Mouse (Mus musculus): ENCODE data around the gene Stpg2.
"Not testable (repeated sequence)": the region's sequence is repeated elsewhere in the genome, so short reads cannot be mapped to it uniquely, and the experiment has no call there.

Gene Stpg2

GRCm38 (mm10) chr3:139442170-139442569 lies 236.7 kb downstream of the Stpg2 start:
- no peak for DNase-seq

GRCm38 (mm10) chr3:139495939-139496338 lies 290.4 kb downstream of the Stpg2 start:
- DNase-seq: no peak

- no peak for DNase-seq
Observed at GRCm38 (mm10) chr3:139502216-139502615, 296.7 kb downstream of the Stpg2 start.

GRCm38 (mm10) chr3:139509275-139509985 lies 303.9 kb downstream of the Stpg2 start:
- DNase-seq: peak; percentile 68 to 75

- DNase-seq: peak; percentile 43 to 59
Observed at GRCm38 (mm10) chr3:139578496-139578895, 373.0 kb downstream of the Stpg2 start.

- DNase-seq: no peak
Observed at GRCm38 (mm10) chr3:139581298-139581697, 375.8 kb downstream of the Stpg2 start.

GRCm38 (mm10) chr3:139599508-139599907 lies 394.0 kb downstream of the Stpg2 start:
- DNase-seq: no peak

- not testable (repeated sequence) for DNase-seq
Observed at GRCm38 (mm10) chr3:139608267-139608666, 402.8 kb downstream of the Stpg2 start.

- DNase-seq: no peak
Observed at GRCm38 (mm10) chr3:139614641-139615040, 409.1 kb downstream of the Stpg2 start.

GRCm38 (mm10) chr3:139615791-139616190 lies 410.3 kb downstream of the Stpg2 start:
- DNase-seq: no peak

- no peak for DNase-seq
Observed at GRCm38 (mm10) chr3:139637887-139638286, 432.4 kb downstream of the Stpg2 start.

GRCm38 (mm10) chr3:139651505-139651904 lies 446.0 kb downstream of the Stpg2 start:
- DNase-seq: no peak

- no peak for DNase-seq
Observed at GRCm38 (mm10) chr3:139659416-139659815, 453.9 kb downstream of the Stpg2 start.

- DNase-seq: no peak
Observed at GRCm38 (mm10) chr3:139662241-139662640, 456.7 kb downstream of the Stpg2 start.

GRCm38 (mm10) chr3:139663712-139664245 lies 458.3 kb downstream of the Stpg2 start:
- no peak for DNase-seq

GRCm38 (mm10) chr3:139665047-139665446 lies 459.6 kb downstream of the Stpg2 start:
- DNase-seq: no peak

GRCm38 (mm10) chr3:139676192-139676591 lies 470.7 kb downstream of the Stpg2 start:
- DNase-seq: no peak

- peak; percentile 16 to 54 for DNase-seq
Observed at GRCm38 (mm10) chr3:139676723-139677122, 471.2 kb downstream of the Stpg2 start.

- DNase-seq: not testable (repeated sequence)
Observed at GRCm38 (mm10) chr3:139704238-139704637, 498.7 kb downstream of the Stpg2 start.

GRCm38 (mm10) chr3:139707396-139707795 lies 501.9 kb downstream of the Stpg2 start:
- not testable (repeated sequence) for DNase-seq

GRCm38 (mm10) chr3:139709794-139710193 lies 504.3 kb downstream of the Stpg2 start:
- peak in 1 of 2 experiments; percentile 24 for DNase-seq

GRCm38 (mm10) chr3:139728751-139729150 lies 523.3 kb downstream of the Stpg2 start:
- DNase-seq: no peak

- DNase-seq: no peak
Observed at GRCm38 (mm10) chr3:139729248-139729647, 523.8 kb downstream of the Stpg2 start.

GRCm38 (mm10) chr3:139733156-139733555 lies 527.7 kb downstream of the Stpg2 start:
- DNase-seq: no peak

- no peak for DNase-seq
Observed at GRCm38 (mm10) chr3:139739388-139739787, 533.9 kb downstream of the Stpg2 start.

Data from cerebellum, postnatal 14 days (tissue).